Mouse (Mus musculus): ENCODE data around the gene Tlr5.

DNA sequence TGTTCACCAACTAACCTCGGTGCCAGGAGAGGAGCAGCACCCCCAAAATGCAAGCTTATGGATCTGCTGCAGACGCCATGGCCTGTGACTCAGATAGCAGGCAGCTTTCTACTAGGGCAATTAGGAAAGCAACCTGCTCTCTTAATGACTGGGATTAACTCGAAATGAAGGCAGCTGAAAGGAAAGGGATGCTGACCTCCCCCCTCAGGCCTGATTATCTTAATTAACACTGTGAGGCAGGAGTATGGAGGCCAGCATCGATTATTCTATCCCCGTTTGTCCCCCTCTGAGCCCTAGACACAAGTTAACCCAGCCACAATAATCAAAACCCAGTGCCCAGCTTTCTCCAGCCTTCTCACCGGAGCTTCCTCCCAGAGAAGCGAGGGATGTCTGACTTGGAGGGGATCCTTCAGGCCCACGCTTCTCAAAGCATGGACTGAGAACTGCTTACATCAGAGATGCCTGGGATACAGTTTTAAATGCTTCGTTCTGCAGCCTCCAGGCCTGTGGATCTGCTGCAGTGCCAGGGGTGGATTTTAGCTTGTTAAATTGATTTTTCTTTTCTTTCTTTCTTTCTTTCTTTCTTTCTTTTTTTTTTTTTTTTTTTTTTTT, 10.4 kb downstream of the Tlr5 start:
- TF ChIP-seq CTCF (IDR thresholded peaks at IDR 0.05; ENCODE audit: low read depth), result no peak
- no peak for TF ChIP-seq EP300 (IDR thresholded peaks at IDR 0.05; ENCODE audit: low read depth)
